Mouse (Mus musculus): Measurements from ENCODE around the gene Cad. TPM values are rescaled to one million over a fixed set of nuclear protein-coding genes. Genes with fewer than 3 reads are reported as not detected.

The Cad gene
- polyA plus RNA-seq, 1 experiment from 2014 or later = 40.6 TPM

GRCm38 (mm10) chr5:31073176-31073575 is 18.6 kb downstream of the Cad start:
- Histone ChIP-seq H3K27me3 (no peaks in the 10 kb centered on the region), H3K4me1 (no peaks in the 10 kb centered on the region), H3K9me3 (no peaks in the 10 kb centered on the region), H3K4me2 (replicated peaks) (no peak overlapping the region), H3K4me3 (no peak overlapping the region), H3K36me3 (peaks cover 100% of the 10 kb centered on the region), H3K9ac (no peak overlapping the region), H3K27ac (no peak overlapping the region)
- ATAC-seq (ENCODE audit: insufficient number of reproducible peaks, insufficient read depth, low FRiP score, low TSS enrichment) = no peak
- 90% methylated on average over 12 of the region's 12 CpGs for WGBS

GRCm38 (mm10) chr5:31076346-31076745 is 21.8 kb downstream of the Cad start:
- 85% methylated on average over 13 of the region's 13 CpGs for WGBS
- H3K27ac ChIP-seq = no peak overlapping the region
- ATAC-seq (ENCODE audit: insufficient number of reproducible peaks, insufficient read depth, low FRiP score, low TSS enrichment) = no peak

GRCm38 (mm10) chr5:31080059-31080794 is 25.6 kb downstream of the Cad start:
- Histone ChIP-seq H3K4me1 (0 out of 2 replicates have a peak, but pooled peaks cover 2% of the 10 kb centered on the region), H3K9ac (no peak overlapping the region), H3K4me3 (no peak overlapping the region), H3K27ac (no peak overlapping the region), H3K4me2 (replicated peaks) (no peak overlapping the region), H3K27me3 (peaks cover 13% of the 10 kb centered on the region), H3K36me3 (peaks cover 40% of the 10 kb centered on the region), H3K9me3 (no peaks in the 10 kb centered on the region)
- 69% methylated on average over 13 of the region's 13 CpGs for WGBS
- no peak for ATAC-seq (ENCODE audit: insufficient number of reproducible peaks, insufficient read depth, low FRiP score, low TSS enrichment)

More at GRCm38 (mm10) chr5:31076346-31076745, 21.8 kb downstream of the Cad start:
- no peaks in the 10 kb centered on the region for H3K27me3 ChIP-seq
- H3K4me3 ChIP-seq = no peak overlapping the region
- H3K4me1 ChIP-seq = 0 out of 2 replicates have a peak, but pooled peaks cover 2% of the 10 kb centered on the region
- H3K36me3 ChIP-seq = peaks cover 79% of the 10 kb centered on the region
- no peak overlapping the region for H3K4me2 ChIP-seq (replicated peaks)
- H3K9ac ChIP-seq = no peak overlapping the region
- H3K9me3 ChIP-seq = no peaks in the 10 kb centered on the region

GRCm38 (mm10) chr5:31080795-31081164 is 26.2 kb downstream of the Cad start:
- H3K4me1 ChIP-seq = 0 out of 2 replicates have a peak, but pooled peaks cover 2% of the 10 kb centered on the region
- ATAC-seq (ENCODE audit: insufficient number of reproducible peaks, insufficient read depth, low FRiP score, low TSS enrichment) = no peak
- H3K27me3 ChIP-seq = peaks cover 13% of the 10 kb centered on the region
- H3K27ac ChIP-seq = no peak overlapping the region
- no peak overlapping the region for H3K4me3 ChIP-seq
- H3K9me3 ChIP-seq = no peaks in the 10 kb centered on the region
- no peak overlapping the region for H3K4me2 ChIP-seq (replicated peaks)
- H3K9ac ChIP-seq = no peak overlapping the region
- 65% methylated on average over 3 of the region's 3 CpGs for WGBS
- peaks cover 35% of the 10 kb centered on the region for H3K36me3 ChIP-seq

- Histone ChIP-seq H3K4me2 (replicated peaks) (no peak overlapping the region), H3K9me3 (no peaks in the 10 kb centered on the region), H3K9ac (no peak overlapping the region), H3K36me3 (peaks cover 29% of the 10 kb centered on the region), H3K4me3 (no peak overlapping the region), H3K4me1 (0 out of 2 replicates have a peak, but pooled peaks cover 2% of the 10 kb centered on the region), H3K27ac (no peak overlapping the region), H3K27me3 (peaks cover 14% of the 10 kb centered on the region)
- WGBS = 81% methylated on average over 3 of the region's 3 CpGs
- ATAC-seq (ENCODE audit: insufficient number of reproducible peaks, insufficient read depth, low FRiP score, low TSS enrichment) = no peak
Measured at GRCm38 (mm10) chr5:31081386-31081785, 26.8 kb downstream of the Cad start.

- Histone ChIP-seq H3K4me2 (replicated peaks) (no peak overlapping the region), H3K27me3 (peaks cover 19% of the 10 kb centered on the region), H3K9ac (no peak overlapping the region), H3K9me3 (no peaks in the 10 kb centered on the region), H3K27ac (no peak overlapping the region), H3K36me3 (peaks cover 19% of the 10 kb centered on the region), H3K4me1 (0 out of 2 replicates have a peak, but pooled peaks cover 2% of the 10 kb centered on the region), H3K4me3 (no peak overlapping the region)
- no peak for ATAC-seq (ENCODE audit: insufficient number of reproducible peaks, insufficient read depth, low FRiP score, low TSS enrichment)
- 15% methylated on average over 5 of the region's 5 CpGs for WGBS
Measured at GRCm38 (mm10) chr5:31082355-31082754, 27.8 kb downstream of the Cad start.

- H3K4me2 ChIP-seq (replicated peaks) = no peak overlapping the region
- H3K9me3 ChIP-seq = no peaks in the 10 kb centered on the region
- no peak overlapping the region for H3K9ac ChIP-seq
- 43% methylated on average over 12 of the region's 12 CpGs for WGBS
- H3K4me3 ChIP-seq = no peak overlapping the region
- H3K36me3 ChIP-seq = peaks cover 12% of the 10 kb centered on the region
- no peak for ATAC-seq (ENCODE audit: insufficient number of reproducible peaks, insufficient read depth, low FRiP score, low TSS enrichment)
- no peak overlapping the region for H3K27ac ChIP-seq
- H3K4me1 ChIP-seq = 0 out of 2 replicates have a peak, but pooled peaks cover 2% of the 10 kb centered on the region
- H3K27me3 ChIP-seq = peaks cover 25% of the 10 kb centered on the region
Measured at GRCm38 (mm10) chr5:31082935-31083625, 28.5 kb downstream of the Cad start.

- Histone ChIP-seq H3K4me3 (no peak overlapping the region), H3K9me3 (no peaks in the 10 kb centered on the region), H3K9ac (no peak overlapping the region), H3K36me3 (peaks cover 3% of the 10 kb centered on the region; the same call in 1 of the 2 replicates), H3K27ac (no peak overlapping the region), H3K4me2 (replicated peaks) (no peak overlapping the region), H3K27me3 (peaks cover 34% of the 10 kb centered on the region), H3K4me1 (0 out of 2 replicates have a peak, but pooled peaks cover 2% of the 10 kb centered on the region)
- 5% methylated on average over 8 of the region's 8 CpGs for WGBS
- no peak for ATAC-seq (ENCODE audit: insufficient number of reproducible peaks, insufficient read depth, low FRiP score, low TSS enrichment)
Measured at GRCm38 (mm10) chr5:31083949-31084348, 29.4 kb downstream of the Cad start.

- H3K4me3 ChIP-seq = no peak overlapping the region
- WGBS = 40% methylated on average over 7 of the region's 7 CpGs
- no peaks in the 10 kb centered on the region for H3K4me1 ChIP-seq
- H3K27ac ChIP-seq = no peak overlapping the region
- H3K9me3 ChIP-seq = no peaks in the 10 kb centered on the region
- no peaks in the 10 kb centered on the region for H3K36me3 ChIP-seq
- peaks cover 61% of the 10 kb centered on the region for H3K27me3 ChIP-seq
- H3K4me2 ChIP-seq (replicated peaks) = no peak overlapping the region
- H3K9ac ChIP-seq = no peak overlapping the region
- no peak for ATAC-seq (ENCODE audit: insufficient number of reproducible peaks, insufficient read depth, low FRiP score, low TSS enrichment)
Measured at GRCm38 (mm10) chr5:31086606-31087005, 32.0 kb downstream of the Cad start.

GRCm38 (mm10) chr5:31087131-31087530 is 32.6 kb downstream of the Cad start:
- WGBS = 81% methylated on average over 2 of the region's 2 CpGs
- no peak overlapping the region for H3K4me3 ChIP-seq
- H3K27me3 ChIP-seq = peaks cover 64% of the 10 kb centered on the region
- H3K4me1 ChIP-seq = no peaks in the 10 kb centered on the region
- no peak for ATAC-seq (ENCODE audit: insufficient number of reproducible peaks, insufficient read depth, low FRiP score, low TSS enrichment)
- H3K36me3 ChIP-seq = no peaks in the 10 kb centered on the region
- no peaks in the 10 kb centered on the region for H3K9me3 ChIP-seq
- H3K9ac ChIP-seq = no peak overlapping the region
- no peak overlapping the region for H3K27ac ChIP-seq
- H3K4me2 ChIP-seq (replicated peaks) = no peak overlapping the region

GRCm38 (mm10) chr5:31092231-31092975 is 37.8 kb downstream of the Cad start:
- ATAC-seq (ENCODE audit: insufficient number of reproducible peaks, insufficient read depth, low FRiP score, low TSS enrichment) = no peak

More at GRCm38 (mm10) chr5:31092231-31092975, 37.8 kb downstream of the Cad start:
- peak overlapping the region; percentile 38 for H3K4me3 ChIP-seq
- no peak overlapping the region for H3K9ac ChIP-seq
- no peaks in the 10 kb centered on the region for H3K36me3 ChIP-seq
- no peaks in the 10 kb centered on the region for H3K9me3 ChIP-seq
- under 1% methylated on average over 48 of the region's 53 CpGs for WGBS
- H3K27me3 ChIP-seq = peaks cover 100% of the 10 kb centered on the region
- H3K27ac ChIP-seq = no peak overlapping the region
- H3K4me1 ChIP-seq = peaks cover 30% of the 10 kb centered on the region
- peak overlapping the region; percentile 66 for H3K4me2 ChIP-seq (replicated peaks)
